Mouse (Mus musculus): ENCODE data around the gene Col9a3.

Col9a3 gene

DNA sequence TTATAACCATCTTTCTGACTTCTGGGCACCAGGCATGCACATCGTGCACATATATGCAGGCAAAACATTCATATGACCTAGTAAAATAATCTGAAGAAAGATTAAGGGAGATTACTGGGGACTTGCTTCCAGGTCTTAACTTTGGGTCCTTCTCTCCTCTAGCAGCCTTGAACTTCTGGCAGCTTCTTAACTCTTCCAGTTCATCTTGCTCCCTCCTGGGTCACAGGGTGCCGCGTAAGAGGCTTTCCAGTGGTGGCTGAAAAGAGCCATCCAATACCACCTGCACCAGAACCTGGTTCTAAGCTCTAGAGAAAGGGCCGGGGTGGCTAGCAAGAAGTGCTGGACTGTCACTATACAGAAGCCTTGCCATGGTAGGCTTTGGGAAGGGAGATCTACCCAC is at the start of gene Col9a3:
TSS of gene Col9a3 (plus strand) at position 301 of the 400 bp plus-strand sequence.
- DNase-seq (ENCODE audit: low spot score) = no peak

DNA sequence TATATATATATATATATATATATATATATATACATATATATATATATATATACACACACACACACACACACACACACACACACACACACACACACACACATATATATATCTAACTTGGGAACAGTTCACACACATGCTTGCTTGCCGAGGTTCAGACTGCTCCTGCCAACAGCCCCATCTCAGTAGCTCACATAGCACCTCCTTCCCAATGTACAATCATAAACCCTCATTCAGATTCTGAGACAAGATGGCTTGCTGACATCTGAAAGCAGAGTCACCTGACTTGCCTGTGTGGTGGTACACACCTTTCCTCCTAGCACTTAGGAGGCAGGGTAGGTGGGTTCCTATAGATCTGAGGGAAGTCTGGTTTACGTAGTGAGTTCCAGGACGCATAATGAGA is 45.2 kb upstream of the Col9a3 start:
- DNase-seq (ENCODE audit: low spot score) = no peak

DNA sequence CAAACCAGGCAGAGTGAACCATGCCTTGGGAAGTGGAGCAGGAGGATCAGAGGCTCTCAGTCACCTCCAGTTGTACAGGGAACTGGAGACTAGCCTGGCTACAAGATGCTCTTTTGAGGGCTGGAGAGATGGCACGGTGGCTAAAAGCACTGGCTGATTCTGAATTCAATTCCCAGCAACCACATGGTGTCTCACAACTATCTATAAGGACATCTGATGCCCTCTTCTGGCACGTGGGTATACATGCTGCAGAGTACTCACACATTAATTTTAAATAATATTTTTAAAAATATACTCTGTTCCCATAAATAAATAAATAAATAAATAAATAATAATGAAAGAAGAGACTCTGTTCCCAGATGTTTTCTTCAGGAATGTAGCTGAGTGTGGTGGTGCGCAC is 42.4 kb upstream of the Col9a3 start:
- no peak for DNase-seq (ENCODE audit: low spot score)

DNA sequence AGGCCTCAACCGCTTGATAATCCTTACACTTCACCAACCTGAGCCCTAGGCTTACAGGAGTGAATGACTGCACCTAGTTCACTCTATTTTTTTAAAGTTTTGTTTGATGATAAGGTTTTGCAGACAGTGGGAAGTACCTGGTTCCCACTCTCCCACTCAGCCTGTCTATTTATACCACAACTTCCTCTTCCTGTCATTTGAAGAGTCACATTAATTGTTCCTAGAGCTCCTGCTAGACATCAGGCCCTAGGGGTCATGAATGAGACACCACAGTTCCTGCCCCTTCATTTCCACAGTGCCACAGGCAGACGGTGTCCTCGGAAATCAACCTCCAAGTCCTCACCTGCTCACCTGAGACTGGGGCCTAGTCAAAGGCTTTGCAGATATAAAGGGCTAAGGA is 41.1 kb upstream of the Col9a3 start:
- no peak for DNase-seq (ENCODE audit: low spot score)

DNA sequence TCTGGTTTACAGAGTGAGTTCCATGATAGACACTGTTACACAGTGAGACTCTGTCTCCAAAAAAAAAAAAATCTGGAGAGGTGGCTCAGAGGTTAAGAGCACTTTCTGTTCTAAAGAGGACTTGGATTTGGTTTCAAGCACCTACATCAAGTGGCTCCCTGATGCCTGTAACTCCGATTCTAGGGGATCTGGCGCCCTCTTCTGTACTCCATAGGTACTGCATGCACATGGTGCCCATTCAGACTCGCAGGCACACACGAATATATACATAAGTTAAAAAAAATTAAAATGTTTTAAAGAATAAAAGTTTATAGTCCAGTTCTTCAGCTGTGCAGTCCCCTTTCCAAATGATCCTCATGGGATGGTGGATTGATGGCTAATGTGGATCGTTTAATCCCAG is 37.3 kb upstream of the Col9a3 start:
- DNase-seq (ENCODE audit: low spot score) = no peak

DNA sequence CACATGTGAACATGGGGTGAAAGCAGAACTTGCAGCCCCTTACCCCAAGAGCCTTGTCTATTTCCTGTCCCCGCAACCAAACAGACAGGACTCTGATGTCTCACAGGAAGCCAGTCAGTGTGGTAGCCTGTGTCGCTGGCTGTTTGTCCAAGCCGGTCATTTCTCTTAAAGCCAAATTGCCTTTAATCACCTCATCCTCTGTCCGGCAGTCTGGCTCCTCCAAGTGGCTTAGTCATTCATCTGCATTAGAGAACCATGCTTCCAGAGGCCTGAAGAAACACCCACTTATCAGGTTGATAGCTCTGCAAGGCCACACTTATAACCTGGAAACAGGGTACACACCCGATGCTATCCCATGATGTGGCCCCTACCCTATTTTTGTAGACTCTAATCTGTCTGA is 35.4 kb upstream of the Col9a3 start:
- no peak for DNase-seq (ENCODE audit: low spot score)

DNA sequence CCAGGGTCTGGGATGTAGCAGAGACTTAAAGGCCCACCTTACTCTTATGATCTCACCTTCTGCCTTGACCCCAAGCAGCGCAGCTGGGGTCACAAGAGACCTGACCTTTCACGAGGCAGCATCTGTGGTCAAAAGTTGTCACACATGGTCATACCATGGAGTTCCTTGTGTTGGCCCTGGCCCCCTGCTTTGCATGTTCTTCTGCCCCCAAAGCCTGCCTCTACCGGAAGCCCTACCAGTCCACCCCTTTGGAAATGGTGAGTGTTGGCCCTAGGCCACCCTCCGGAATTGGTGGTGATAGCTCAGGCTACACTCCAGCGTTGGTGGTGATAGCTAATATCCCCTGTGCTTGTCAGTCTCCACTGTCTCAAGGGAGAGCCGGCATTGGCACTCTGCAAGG is 34.3 kb upstream of the Col9a3 start:
- DNase-seq (ENCODE audit: low spot score) = no peak

DNA sequence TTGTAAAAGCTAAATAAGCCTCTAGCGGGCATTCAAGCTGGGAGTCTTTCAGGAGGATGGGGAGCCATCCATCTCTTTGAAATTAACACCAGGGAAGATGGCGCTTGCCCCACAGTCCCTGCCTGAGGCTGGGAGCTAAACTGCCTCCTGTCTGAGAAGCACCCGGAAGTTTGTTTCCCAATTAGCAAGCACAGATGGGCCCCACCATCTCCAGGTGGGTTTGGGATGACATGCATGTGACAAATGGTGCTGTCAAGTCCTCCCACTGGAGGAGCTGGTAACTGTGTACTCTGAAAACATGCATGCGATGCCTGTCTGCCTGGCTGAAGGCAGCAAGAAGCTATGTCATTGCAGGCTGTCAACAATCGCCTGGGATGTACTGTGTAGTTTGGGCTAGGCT is 33.7 kb upstream of the Col9a3 start:
- DNase-seq (ENCODE audit: low spot score) = no peak

DNA sequence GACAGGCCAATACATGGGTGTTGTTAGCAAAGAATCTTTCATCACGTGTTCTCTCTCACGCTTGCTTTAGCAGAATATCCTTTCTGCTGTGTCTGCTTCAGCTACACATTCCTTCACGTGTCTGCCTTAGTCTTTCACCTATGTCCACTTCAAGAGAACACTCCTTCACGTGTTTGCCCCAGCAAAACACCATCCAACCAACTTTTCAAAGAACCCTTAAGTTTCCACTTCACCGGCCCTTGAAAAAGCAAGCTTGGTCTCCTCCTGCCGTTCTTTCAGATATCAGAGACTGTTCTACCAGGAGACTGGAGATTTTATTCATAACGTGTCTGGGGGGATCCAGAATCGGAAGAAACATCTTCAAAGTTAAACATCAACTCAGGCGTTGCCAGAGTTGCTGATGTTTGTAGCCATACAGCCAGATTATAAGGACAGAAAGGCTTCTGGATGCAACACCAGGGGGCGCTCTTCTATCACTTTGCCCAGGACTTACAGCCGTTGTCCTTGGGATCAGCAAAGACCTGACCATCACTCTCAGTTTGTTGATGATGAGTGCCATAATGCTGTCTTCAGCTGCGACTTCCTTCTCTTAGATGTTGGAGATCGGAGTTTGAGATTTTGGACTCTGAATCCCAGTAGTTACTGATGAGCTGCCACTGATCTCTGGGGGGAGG is 31.2 kb upstream of the Col9a3 start:
- peak; percentile 54 for DNase-seq (ENCODE audit: low spot score)

DNA sequence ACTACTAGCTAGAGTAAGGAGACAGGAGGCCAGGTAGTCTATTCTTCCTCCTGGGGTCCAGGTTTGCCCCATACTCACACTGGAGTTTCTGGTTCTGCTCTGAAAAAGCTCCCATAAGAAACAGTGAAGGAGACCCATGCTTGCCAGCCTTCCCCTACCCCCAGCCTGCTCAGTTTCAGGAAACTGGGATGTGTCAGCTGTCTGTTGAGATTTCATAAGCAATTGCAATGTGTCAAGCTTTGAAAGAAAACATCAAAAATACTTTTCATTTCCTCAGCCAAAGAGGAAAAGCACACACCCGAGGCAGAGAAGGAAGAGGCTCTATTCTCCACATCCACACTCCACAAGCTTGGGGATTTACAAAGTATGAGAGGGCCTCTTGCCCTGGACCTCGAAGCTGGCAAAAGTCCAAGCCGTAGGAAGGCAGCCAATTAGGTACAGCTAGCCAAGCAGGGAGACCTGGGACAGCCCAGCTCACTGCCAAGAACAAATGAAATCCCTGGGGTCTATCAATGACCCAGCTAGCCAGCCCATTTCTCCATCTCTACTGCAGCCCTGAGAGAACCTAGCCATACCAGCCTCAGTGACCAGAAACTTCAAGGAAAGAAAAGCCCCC is 28.5 kb upstream of the Col9a3 start:
- no peak for DNase-seq (ENCODE audit: low spot score)

DNA sequence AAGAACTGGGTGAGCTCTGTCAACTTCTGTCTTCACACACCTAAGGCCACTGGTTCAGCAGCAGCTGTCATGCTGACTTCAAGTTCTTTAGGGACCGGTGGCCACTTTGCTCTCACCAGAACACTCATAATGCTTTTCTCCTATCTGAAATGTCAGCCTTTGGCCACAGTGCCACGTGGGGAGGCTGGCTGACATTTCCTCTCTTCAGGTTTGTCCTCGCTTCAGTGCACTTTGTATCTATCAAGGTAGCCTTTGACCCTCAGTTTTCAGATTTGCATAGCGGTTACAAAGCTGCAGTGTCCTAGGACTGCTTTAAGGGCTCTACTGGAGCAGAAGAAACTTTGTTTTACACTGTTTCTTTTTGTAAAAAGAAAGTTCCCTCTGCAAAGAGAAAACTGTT is 21.1 kb upstream of the Col9a3 start:
- DNase-seq (ENCODE audit: low spot score) = no peak

DNA sequence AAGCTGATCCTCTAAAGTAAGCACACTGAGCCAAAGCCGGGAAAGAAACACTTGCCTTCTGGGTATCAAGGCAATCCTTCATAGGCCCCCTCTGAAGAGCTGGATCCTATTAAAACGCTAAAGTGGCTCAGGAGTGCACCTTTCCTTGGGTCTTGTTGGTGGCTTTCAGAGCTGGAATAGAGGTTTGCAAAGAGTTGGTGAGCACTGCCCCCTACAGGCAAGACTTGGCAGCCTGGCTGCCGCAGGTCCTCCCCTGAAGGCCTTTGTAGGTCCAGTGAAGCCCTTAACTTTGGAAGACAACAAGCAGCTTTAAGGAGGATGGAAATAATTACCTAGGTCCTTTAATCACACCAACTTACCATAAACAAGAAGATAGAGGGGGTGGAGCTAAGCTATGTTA is 18.9 kb upstream of the Col9a3 start:
- peak; percentile 71 for DNase-seq (ENCODE audit: low spot score)

DNA sequence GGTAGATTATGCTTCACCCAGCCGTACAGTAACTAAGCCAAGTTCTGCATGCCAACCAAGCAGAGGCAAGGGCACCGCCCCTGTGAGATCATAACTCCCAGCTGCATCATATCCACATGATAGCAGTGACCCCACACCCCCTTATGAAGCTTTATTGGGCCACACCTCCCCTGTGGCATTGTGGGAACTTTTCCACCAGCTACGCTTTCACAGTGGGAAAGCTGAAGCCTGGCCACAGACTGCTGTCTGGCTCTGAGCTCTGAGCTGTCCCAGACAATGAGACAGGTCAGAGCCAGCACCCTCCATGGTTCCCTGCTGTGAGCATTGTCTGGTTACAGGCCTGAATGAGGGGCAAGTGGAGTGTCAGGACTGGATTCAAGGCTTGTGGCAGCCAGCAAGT is 16.6 kb upstream of the Col9a3 start, which contains the start of gene Mrgbp:
TSS of gene Mrgbp (plus strand) at position 303 of the 400 bp plus-strand sequence.
- DNase-seq (ENCODE audit: low spot score) = peak; percentile 17

DNA sequence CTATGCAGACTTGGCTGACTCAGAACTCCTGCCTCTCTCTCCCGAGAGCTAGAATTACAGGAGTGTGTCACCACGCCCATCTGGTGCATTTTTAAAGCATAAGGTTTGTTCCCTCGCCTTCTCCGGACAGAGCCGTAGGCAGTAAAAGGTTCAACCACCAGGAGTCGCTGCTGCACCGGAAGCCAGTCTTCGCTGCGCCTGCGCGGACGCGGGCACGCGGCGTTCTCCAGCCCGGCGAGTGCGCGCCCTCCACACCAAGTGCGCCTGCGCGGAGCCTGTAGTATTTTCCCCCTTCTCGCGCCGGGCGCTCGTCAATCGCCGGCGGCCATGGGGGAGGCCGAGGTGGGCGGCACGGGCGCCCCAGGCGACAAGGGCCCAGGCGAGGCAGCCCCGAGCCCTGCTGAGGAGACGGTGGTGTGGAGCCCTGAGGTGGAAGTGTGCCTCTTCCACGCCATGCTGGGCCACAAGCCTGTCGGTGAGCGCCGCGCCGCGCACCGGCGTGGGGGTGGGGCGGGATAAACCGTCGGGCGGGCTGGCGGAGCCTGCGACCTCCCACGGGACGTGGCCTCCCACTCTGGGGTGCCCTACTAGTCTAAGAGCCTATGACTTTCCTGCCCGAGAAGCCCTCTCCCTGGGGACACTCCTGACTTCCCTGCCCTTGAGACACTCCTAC is 15.0 kb upstream of the Col9a3 start:
- peak; percentile 100 for DNase-seq (ENCODE audit: low spot score)

DNA sequence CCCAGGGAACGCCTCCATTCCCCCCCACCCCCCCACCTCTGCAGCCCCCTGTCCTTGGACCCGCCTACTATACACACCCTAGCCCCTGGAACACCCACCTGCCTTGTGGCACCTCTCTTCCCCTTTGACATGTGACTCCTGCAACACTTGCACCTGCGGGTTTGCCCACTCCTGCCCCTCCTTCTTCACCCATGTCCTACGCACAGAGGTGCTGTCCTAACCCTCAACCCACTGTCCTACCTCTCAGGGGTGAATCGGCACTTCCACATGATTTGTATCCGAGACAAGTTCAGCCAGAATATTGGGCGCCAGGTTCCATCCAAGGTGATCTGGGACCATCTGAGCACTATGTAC is 14.5 kb upstream of the Col9a3 start:
- DNase-seq (ENCODE audit: low spot score) = no peak

DNA sequence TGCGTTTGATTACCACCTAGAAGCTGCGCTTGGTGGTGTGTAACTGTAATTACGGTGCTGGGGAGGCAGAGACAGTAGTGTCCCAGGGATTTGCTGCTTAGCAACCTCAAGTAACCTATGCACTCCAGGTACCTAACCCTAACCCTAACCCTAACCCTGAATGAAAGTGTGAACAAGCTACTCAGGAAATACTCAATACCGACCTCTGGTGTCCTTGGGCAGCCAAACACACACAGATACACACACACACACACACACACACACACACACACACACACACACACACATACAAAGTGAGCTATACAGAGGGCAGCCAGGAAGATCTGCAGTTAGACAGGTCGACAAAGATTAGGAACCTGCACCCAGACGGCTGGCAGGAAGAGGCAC is 8.9 kb upstream of the Col9a3 start:
- DNase-seq (ENCODE audit: low spot score) = no peak

DNA sequence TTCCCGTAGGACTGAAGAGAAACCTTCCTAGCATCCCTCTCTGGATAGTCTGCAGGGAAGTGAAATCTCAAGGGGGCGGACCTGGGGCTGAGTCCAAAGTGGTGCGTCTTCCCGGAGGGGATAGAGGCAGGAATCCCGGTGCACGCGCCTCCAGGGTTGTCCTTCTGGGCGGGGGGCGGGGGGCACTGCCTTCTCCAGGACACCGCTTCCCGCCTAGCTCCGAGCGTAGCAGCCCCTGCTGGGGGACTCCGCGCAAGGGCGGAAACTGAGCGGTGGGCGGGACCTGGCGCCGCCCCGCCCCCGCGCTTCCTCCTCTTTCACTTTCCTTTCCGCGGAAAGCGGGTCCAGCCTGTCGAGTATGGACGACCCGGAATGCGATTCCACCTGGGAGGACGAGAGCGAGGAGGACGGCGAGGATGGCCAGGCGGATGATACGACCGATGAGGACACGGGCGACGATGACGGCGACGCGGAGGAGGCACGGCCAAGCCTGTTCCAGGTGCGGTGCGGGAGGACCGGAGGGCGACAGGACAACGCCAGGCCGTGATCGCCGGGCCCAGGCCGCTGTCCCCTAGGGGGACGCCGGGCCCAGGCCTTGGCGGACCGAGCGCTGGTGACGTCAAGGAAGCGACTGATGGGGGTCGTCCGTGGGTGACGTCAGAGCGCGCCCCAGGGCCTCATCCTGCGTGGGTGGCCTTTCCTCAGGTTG is 8.3 kb upstream of the Col9a3 start, which contains the start of gene Ogfr:
TSS of gene Ogfr (plus strand) at position 123 of the 709 bp plus-strand sequence.
- DNase-seq (ENCODE audit: low spot score) = peak; percentile 75

DNA sequence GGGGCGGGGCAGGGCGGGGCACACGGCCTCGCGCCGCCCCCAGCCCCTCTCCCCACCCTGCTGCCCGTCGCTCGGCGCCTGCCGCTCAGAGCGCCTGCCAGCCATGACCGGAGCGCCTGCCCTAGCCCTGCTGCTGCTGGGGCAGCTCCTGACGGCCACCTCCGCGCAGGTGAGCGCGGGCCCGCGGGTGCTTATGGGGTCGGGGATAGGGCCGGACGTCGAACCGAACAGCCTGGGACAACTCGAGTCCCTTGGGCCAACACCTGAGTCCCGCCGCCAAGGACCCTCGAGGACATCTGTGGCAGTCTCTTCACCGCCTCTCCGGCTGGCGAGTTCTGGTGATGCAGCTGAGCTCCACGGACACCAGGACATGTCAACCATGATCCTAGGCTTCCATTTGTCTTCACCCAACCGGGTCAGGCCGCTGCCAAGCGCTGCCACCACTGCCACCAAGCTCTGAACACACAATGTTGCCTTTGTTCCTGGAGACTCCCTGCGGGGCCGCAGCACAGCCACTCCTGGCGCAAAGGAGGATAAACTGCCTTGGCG is 641 bp downstream of the Col9a3 start:
- DNase-seq (ENCODE audit: low spot score) = no peak

DNA sequence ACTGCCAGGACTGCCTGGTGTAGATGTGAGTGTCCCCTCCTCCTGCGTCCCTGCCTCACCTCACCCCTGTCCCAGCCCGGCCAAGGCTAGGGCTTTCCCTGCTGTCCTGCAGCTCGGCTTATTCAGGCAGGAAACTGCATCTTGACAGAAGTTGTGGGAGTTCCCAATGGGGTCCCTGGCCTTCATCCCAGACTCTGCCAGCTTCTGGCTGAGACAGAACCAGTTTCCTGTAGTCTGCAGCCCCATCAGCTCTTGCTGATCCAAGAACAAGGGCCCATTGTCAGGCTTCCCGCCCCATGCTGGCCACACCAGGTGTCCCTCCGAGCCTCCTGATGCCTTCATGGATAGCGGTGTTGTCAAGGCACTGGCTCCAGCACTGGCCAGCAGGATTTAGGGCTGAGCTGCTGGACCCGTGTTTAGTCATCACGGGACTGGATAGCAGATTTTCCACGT is 3.0 kb downstream of the Col9a3 start:
- no peak for DNase-seq (ENCODE audit: low spot score)

DNA sequence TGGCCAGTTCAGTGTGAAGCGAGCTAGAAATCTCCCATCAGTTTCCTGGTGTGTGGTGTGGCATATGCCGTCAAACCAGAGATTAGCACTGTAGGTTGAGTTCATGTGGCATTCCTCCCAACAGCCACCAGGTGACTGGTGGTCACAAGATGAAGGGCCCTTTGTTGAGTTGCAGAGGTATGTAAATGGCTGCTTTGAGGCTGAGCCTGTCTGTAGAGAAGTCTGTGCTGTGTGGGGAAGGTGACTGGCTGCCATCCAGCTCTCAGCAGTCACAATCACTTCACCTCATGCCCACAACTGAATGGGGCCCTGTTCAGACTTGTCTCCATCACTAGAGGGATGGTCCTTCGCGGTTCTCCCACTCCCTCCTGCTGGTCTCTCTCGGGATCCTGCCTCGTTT is 7.2 kb downstream of the Col9a3 start:
- no peak for DNase-seq (ENCODE audit: low spot score)

DNA sequence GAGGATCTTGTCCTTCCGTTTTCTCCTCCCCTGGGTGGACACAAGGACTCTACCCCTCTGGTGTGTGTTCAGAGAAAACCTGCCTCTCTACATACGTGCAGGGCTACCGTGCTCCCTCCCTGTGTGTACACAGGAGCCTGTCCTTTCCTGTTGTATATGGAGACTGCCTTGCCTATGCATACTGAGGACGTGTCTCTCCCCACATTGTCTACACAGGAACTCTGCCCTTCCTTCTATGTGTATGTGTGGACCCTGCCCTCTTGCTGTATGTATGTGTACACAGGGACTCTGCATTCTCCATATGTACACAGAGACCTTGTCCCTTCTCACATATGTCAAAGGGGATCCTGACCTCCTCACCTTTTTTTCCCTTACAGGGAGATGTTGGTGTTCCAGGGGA is 12.7 kb downstream of the Col9a3 start:
- DNase-seq (ENCODE audit: low spot score) = no peak

DNA sequence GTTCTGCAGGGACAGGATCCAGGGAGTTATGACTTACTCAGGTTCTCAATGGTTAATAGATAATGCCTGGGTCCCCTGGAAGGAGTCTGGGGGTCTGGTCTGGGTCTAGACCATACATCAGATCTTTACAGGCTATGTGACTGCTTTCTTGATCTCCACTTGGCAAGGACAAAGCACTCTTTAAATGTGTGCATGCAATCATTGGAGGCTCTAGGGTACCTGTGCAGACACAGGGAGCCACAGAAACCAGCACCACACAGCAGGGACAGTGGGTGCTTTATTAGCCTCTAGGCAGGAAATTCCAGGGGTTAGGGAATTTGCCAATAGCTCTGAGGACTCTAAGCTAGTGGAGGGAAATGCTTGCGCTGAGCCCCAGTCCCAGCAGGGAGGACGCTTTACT is 14.3 kb downstream of the Col9a3 start:
- no peak for DNase-seq (ENCODE audit: low spot score)

Measured in urinary bladder, postnatal 25 days (tissue).